Mouse (Mus musculus) embryo, embryonic 10.5 days (tissue): ENCODE data around the gene Maml3.
A peak's percentile ranks its signal among the peaks of the same experiment; 100 is the strongest.

Experiments
- DNase-seq: peaks from one replicate; pipeline ENCODE4 v3.0.0-alpha.2; 2015; ENCODE audit warnings: low spot score

The Maml3 gene

DNA sequence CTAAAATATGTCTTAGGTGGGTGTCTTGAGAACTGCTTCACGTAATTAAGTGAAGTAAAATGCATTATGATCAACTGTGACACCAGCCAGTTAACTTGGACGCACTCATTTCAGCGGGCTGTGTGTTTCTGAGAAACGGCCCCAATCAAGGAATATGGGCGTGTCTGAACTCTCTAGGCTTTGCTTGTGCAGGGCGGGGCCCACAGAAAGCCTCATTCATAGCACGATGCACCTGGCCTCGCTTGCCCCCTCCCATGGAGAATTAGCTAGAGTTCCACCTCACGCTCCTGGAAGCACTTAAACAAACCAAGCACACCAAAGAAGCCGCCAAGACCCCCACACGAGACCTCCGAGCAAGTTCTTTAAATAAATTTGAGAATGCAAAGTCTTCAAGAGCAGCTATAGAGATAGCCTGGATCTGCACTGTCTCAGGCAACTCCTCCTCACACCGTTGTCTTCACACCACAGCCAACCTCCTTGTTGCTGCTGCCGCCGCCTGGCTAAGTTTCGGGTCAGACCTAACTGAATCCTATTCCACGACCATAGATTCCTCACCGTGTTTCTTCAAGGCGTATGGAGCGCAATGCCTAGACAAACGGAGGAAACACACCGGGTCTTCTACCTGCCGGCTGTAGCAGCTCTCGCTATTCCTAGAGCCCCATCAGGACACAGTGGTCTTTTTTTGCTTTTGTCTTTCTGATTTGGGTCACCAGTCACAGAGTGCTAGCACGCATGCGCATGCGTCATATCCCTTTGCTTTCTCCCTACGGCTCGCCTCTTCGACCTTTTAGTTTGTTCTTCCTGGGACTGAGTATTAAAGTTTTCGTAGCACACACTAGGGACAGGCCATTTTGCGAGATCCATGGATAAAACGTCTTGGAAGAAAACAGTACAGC, 151.9 kb downstream of the Maml3 start:
- no peak for DNase-seq

DNA sequence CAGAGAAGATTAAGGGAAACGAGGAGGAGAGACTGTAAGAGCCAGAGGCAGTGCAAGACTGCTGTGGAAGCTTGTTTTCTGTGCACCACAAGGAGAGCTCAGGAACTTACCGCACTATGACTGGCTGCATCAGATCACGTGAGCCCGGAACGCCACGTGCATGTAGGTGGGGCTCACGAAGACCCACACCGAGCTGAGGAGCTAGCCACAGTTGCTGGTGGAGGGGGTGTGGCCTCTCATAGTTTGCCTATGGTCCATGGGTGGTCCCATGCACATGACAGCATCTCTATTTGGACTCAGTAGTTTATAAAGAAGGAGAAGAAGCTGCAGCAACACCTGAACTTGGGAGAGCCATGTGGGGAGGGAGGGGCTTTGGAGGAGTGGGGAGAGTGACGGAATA, 152.6 kb downstream of the Maml3 start:
- no peak for DNase-seq

DNA sequence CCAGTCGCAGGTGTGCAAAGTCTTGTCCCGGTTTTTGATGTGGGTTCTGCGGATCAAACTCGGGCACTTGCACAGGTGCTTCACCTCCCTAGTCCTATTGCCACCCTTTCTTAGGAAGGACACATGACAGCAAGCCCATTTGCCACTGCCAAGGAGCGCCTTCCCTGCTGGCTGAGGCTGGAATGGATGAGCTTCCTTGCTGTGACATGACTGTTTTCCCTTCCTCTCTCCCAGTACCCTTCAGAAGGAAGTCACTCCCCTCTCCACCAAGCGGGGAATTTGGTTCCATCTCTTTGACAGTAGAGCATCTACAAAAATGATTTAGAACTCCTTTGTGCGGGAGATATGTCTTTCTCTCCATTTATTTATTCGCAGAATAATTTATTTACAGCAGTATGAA, 155.2 kb downstream of the Maml3 start:
- no peak for DNase-seq

DNA sequence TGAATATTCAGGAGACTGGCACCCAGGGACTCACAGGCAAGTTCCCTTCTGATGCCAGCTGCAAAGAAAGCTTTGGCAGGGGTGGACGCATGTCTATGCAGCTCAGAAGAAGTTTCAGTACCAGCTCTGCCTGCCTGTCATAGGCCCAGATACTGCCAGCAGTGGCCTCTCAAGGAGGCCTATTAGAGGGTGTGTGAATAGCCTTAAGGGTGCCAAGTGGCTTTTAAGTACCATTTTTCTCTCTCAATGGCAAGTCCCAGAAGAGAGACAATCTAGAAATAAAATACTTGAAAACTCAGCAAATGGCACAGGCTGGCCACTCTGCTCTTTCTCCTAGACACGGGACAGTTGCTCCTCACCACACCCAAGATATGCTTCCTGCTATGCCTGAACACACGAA, 157.7 kb downstream of the Maml3 start:
- no peak for DNase-seq

DNA sequence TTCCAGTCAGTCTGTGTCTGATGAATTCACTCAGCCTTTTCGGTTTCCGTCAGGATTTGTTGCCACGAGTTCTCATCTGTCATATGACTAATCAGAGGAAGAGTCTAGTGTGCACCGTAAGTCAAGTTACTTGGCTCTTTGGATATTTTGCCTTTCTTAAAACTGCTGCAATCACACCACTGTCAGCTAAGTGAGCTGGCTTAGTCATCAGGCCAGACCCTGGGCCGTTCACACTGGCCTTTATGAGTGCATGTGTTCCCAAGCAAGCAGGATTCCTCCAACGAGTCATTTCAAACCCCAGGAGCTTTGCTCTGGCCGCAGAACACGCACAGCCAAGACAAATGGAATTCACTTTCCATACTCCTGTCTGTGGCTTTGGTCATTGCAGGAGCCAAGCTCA, 161.2 kb downstream of the Maml3 start:
- no peak for DNase-seq

DNA sequence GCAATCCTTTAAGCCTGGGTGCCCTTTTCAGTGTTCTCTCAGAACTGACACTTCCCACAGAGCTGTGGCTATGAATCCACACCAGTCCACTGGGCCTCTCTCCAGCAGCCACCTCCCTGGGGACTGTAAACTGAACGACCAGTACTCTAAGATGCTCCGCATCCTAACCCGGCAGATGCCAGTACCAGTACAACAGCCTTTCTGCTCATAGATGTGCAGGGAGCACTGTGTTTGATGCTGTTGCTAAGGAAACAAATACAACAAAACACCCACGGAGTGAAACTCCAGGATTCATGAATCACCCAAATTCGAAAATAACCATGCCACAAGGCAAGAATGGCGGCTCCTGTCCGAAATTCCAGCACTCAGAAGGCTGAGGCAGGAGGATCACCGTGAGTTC, 163.1 kb downstream of the Maml3 start:
- no peak for DNase-seq

DNA sequence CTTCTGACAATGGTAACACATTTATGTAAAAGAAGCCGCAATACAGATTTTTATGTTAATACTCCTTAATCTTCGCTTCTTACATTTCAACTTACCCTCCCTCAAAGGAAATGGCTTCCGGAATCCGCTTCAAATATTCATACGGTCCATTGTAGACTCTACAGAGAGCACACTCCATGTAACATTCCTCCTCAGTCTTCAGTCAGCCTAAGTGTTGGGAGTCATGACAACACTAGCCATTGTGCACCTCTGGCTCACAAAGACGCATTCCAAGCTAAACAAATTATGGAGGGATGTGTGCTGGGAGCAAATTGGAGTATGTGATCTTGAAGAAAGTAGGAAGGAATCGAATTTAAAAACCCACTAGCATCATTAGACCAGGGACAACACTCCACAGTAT, 165.0 kb downstream of the Maml3 start:
- no peak for DNase-seq

DNA sequence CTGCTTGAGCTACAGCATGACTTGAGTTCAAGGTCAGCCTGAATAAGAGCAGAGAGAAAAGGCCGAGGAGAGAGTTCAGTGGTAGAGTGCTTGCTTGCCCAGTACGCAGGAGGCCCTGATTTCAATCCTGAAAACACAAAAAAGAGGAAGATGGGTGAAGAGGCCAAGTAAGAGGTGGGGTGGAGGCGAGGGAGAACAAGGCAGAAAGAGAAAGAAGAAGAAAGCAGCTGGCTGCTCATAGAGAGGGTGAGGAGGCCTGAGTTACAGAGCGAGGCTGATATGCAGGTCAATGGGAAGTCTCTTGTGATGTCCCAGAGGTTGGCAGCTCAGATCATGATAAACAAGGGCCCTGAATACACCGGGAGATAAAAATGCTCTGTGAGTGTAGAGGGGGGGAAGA, 165.8 kb downstream of the Maml3 start:
- DNase-seq: no peak

DNA sequence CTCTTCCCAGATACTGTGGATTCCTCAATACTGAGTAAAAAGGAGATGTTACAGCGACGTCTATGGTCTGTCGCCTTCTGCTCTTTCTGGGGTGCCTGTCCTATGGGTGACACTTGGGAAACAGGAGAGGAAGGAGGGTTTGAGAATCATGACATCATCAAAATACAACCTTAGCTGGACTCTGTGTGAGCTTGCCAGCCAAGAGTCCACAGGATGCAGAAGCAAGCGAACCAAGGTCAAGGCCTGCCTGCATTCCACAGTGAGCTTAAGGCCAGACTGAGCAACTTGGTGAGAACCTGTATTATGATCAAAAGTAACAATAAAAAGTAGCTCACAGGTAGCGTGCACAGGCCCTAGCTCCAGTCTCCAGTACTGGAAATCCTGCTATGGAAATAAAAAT, 167.7 kb downstream of the Maml3 start:
- DNase-seq: no peak

DNA sequence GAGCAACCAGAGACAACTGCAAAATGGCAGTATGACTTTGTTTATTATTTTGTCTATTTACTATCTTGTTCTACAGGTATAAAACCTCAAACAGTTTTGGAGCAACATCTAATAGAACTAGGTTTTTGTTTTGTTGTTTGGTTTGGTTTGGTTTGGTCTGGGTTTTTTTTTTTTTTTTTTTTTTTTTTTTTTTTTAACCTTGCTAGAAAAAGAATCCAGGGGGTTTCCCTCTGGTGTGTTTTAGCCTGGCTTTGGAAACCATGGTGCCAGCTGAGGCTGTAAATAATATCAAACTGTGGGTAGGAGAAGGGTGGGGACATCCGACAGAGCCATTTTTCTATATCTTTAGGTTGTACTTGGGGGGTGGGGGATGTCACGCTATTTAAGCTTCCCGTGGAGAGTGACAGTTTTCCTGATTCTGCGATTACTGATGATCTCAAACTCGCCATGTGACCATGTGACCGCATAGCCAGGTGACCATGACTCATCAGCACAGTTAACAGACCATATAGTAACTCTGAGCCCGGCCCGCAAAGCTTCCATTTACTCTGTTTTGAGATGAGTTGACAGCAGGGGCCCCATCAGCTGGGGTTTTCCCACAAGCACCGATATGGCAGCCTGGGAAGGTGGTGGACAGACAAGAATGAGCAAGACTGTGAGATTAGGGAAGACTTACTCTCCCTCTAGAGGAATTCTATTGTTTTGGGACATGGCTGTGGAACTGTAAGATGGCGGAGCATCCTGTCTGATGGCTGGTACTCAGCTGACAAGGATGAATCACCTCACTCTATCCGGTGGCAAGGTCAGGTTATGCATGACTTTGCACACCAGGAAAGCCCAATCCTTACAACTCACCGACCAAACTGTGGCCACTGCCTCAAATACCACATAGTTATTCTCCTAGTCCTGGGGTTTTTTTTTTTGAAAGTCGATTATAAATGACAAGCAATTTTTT, 170.1 kb downstream of the Maml3 start:
- DNase-seq: no peak

DNA sequence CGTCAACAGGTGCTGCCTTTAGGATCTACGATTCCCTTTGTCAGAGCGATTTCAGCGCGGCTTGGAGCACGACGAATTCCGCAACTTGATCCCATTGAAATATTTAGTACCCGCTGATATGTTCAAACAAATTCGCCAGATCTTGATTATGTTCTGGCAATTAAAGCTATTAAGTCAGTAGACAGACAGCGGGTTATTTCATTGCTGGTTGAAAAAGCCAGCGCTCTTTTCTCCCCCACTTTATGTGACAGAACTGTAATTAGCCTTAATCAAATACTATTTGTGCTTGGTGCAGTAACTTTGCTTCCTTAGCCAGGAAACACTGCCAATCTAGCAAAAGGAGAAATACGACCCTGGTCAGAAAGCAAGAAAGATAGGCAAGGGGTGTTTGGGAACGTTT, 176.7 kb downstream of the Maml3 start:
- DNase-seq: no peak

DNA sequence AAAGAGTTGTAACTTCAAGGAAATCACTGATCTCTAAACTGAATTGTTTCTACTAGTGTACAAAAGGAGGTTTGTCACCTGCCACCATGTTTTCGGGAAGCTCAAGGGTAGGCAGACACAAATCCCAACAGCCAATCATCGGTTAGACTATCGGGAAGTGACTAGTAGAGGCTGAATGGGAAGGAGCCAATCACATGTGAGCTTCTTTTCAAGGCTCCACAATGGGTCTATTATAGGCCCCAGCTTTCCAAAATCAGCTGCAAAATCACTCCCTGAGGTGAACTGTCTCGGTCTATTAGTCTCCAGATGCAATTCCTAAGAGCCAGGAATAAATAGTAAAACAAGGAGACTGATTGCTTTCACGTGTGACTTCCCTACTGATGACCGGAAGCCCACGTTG, 177.3 kb downstream of the Maml3 start:
- DNase-seq: peak; percentile 26

DNA sequence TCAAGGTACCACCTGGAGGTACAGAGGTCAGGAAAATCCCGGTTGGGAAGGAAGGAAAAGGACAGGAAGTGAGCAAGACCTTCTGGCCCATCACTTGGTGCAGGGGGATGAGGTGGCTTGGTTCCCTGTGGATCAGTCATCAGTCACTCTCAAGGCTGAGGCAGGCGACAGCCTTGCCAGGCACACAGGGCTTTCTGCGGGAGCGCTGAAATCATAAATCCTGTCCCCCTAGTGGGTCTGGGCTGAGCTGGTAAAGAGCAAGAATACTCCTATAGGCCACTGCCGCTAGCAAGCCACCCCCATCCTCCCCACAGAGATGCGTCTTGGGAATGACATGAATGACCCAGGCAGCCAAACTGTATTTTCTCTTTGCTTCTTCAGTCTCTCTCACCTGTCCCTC, 177.8 kb downstream of the Maml3 start:
- peak; percentile 42 for DNase-seq

DNA sequence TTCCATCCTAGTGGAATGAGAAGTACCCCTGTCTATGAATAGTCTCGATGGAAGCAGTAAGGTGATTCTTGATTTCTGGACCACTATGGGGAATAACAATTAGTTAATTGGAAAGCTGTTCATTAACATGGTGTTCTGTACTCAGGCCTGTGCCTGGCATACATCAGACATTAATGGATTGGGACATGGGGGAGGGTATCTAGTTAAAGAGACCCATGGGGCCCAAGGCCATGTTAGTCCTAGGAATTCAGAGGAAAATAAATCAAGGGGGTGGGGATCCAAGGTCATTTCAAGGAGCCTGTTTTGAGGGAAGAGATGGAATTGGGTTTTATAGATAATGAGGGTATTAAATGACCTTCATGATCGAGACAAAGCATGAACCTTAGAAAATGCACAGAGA, 179.1 kb downstream of the Maml3 start:
- DNase-seq: no peak

DNA sequence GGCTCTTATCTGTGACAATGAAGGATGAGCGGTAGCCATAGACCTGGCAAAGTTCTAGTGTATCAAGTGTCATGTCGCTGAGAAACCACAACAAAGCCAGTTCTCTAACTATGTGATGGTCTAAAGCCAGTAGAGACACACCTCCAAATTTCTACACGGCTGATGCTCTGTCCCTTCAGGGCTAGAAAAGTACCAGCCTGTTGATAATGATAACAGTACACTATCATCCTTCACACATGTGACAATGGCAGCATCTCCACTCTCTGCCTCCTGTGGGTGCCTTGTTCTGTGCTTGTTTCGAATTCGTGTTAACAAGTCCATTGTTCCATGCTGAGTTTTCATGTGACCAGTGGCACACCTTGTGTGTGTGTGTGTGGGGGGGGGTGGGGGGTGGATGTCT, 180.2 kb downstream of the Maml3 start:
- no peak for DNase-seq

DNA sequence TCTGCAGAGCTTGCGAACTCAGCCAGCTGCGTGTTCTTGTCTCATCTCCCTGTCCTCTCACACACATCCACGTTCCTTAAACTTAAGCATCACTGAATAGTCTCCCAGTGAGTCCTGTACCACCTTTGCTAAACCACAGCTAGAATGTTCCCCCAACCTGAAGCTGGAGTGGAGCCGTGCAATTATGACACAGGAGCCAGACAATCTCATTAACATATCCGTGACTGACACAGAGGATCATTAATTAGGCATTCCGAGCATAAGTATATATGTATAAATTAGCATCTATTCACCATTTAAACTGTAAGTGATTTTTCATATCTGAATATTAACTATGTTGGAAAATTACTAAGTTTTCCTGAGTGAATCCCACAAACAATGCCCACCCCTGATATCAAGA, 181.1 kb downstream of the Maml3 start:
- no peak for DNase-seq

DNA sequence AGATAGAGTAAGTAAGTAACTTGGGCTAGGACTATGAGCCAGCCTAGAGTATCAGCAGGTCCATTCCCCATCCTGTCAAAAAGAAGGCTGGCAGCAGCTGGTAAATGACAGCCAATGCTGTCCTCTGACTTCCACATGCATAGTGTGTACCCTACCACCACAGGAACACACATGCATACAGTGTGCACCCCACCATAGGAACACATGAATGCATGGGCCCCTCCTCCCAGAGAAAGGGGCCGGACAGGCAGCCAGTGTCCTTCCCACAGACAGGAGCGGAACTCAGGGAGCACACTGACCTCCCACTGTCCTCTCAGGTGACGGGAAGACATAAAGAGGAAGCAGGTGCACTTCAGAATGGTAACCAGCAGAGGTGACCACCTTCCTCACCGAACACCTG, 188.0 kb downstream of the Maml3 start:
- no peak for DNase-seq

DNA sequence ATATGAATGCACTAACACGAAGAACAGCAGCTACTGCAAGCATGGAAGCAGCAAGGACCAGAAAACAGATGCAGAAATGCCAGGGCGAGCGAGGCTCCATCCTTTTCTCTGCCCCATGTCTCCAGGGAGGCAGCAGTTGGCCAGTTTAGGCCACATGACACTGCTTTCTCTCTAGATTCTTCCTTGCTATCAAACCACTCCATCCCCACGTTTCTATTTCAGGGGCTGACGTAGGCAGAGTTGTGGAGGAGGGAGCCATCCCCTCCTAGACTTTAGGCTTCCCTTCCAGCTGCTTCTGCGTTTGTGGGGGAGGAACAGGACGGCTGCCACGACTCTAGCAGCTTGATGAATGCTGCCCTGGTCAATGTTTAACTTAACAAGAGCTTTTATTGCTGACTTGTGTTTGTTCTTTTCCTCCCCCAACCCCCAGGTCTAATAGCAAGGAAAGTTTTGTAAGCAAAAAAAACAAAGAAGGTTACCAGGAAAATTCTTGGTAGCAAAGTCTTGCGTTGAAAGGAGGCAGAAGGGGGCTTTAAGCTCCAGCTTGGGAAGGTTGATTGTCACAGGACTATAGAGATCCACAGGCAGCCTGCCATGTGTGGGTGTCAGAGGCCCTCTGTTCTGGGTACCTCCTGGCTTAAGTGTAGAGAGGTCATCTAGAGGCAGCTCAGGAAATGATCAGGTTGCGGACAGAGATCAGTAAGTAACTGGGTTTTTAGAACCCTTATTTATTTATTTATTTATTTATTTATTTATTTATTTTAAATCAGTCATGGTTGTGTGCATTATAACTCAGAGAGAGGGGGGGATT, 188.6 kb downstream of the Maml3 start:
- DNase-seq: peak; percentile 67

DNA sequence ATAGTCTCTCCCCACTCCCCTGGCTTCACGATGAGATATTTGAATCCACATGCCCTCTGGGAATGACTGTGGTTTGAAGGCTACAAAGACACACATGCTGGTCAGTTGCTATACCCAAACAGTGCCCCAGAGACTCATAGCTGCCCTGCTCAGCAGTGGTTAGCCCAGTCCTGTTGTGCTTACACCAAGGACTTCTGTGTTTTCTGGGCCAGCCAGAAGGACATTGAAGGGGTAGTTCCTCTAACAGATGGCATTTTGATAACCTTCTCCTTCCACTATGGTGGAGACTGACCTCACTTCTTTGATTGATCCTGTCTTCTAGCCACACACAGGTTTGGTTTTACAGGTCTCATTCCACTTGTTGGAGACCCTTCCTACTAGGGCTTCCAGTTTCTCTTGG, 189.5 kb downstream of the Maml3 start:
- no peak for DNase-seq

DNA sequence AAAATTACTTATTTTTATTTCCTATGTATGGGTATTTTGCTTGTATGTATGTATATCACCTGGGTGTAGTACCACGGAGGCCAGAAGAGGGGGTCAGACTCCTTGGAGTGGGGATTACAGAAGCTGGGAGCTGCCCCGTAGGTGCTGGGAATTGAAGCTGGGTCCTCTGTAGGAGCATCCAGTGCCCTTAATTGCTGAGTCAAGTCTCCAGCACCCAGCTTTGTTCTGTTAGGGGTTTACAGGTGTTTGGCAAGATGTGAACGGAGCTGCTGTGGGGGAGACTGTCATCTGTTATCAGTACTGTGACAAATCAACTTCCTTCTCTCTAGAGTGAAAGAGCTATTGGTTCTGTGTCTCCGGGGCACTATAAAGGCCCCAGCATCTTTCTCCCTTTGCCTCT, 190.0 kb downstream of the Maml3 start:
- DNase-seq: no peak

DNA sequence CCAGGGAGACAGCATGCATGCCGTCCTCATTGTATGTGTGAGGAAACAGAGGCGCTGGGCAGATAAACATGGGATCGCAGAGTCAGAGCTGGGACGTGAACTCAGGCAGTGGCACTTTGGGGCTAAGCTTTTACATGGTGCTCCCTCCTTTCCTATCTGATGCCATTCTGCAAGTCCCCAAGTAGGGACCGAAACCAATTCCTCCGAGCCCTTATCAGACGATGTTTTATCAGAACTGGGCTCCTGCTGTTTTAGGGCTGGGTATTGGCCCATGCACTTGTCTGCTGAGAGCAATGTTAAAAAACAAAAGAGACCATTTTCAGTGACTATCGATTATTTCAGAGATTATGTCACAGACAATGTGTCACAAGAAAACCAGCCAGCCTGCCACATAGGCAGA, 191.4 kb downstream of the Maml3 start:
- no peak for DNase-seq

DNA sequence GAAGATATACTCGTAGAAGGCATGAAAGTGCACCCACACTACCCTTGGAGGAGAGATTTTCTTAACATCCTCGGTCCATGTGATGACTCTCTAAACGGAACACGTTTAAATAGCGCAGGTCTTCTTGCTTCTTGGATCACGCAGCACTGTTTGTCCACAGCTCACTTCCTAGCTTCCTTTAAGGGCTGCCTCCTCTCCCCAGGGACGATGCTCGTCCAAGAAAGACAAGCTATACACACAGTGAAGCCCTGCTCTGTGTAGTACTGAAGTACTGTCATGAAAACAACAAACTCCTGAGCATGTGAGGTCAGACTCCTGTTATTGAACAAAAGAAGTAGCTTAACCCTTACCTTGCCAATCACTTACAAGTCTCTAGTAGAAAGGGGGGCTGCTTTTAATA, 192.7 kb downstream of the Maml3 start:
- peak; percentile 24 for DNase-seq
